Mouse (Mus musculus) frontal cortex, postnatal 36 days (tissue): ENCODE measurements at regions not wholly inside any gene's neighbourhood (a gene's known extent, or its start where the extent isn't known, plus 50 kb on each side); places are given as distances from the start of the nearest gene placed in this dataset.
A peak's percentile ranks its signal among the peaks of the same experiment; 100 is the strongest.

Source experiments
- DNase-seq, 2 experiments: peaks; one replicate each; pipeline ENCODE4 v3.0.0; 2022; ENCODE audit warnings: low spot score in 2 of 2

GRCm38 (mm10) chr5:112179213-112180057 is 72.9 kb downstream of the Cryba4 start:
- DNase-seq: peak; percentile 6 to 22

GRCm38 (mm10) chr5:112182775-112183174 is 69.5 kb downstream of the Cryba4 start:
- DNase-seq: peak; percentile 10 to 31

- DNase-seq: no peak
Observed at GRCm38 (mm10) chr5:112195667-112196066, 56.7 kb downstream of the Cryba4 start.
